Mouse (Mus musculus) cerebellum, adult 8-10 months (tissue): ENCODE data around the gene Fam208b.

Experiments
- DNase-seq: peaks from one replicate; pipeline ENCODE4 v3.0.0; 2022

Gene Fam208b

DNA sequence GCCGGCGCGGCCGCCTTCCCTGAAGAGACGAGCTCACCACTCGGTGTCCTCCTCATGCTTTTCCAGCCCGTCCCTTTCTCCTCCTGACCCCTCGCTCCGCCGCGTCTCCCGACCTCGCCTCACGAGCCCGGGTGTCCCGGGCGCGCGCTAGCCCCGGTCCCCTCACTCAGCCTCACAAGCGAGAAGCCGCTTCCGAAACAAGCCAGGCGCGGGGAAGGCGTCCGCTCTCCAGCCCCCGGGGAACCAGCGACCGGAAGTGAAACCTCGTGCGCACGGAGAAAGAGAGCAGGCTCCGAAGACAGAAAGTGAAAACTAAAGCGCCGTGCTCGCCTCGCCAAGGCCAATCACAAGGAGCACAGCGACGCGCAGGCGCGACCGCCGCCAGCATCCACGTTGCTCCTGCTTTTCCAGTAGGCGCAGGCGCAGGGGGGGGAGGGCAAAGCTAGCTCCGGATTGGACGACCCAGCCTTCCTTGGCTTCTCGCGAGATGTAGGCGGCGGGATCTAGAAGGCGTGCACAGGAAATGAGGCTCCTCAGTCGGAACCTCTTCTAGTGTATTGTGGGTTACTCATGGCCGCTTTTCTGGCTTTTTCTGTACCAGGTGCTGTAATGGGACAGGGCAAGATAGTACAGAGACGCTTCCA, at the start of gene Fam208b:
TSS of gene Fam208b (minus strand) at position 314 of the 644 bp plus-strand sequence.
- DNase-seq: peak; percentile 95

DNA sequence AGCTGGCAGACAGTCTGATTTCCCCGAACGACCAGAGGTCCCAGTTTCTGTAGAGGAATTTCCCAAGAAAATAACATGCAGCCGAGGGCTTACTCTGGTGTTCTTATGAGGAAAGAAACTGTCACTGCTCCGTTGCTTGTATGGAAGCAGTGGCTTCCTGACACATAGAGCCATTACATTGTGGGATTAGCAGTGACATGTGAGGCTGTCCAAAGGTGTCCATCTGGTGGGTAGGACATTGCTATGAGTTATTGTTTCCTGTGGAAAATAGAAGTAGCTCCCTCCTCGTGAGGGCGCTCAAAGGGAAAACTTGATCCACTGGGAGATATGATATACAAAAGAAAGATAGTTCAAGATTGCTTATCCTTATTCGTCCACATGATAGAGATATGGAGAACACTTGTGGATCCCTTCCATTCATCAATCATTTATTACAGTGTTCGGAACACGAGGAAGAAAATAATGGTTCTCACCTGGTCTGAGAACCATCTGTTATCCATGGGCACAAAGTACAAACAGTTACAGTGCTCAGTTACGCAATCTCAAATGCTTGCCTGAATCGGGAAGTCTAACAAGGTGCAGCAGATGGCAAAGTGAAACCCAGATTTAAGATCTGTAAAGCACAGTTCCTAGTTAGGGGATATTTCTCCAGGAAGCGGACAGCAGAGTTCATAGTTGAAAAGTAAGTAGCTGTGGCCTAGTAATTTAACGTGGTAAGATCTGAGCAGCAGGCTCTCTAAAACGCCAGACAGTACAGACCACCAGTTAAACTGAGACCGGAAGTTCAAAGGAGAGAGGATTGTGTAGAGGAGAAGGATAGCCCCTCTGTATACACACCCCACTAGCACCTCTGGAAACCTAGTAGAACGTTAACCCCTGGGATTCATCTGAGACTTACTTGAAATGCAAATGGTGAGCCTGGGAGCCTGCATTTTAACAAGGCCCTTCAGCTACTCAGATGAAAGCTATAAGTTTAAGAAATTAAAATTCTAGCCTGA, 48.6 kb upstream of the Fam208b start:
- DNase-seq: no peak

DNA sequence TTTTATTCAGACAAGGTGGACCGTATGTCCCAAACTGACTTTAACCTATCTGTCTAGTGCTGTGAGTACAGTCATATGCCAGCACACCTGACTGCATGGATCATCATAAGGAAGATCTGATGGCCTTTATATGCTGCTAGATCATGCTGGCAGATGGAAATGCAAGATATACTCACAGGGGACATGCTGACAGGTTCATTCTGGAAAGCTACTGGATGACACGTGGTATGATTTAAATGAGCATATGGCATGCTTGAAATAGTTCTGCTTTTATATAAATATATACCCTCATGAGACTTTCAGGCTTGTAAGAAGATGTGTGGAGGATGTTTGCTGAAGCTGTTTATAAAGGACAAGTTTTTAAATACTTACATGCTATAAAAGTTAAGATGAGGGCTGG, 43.5 kb upstream of the Fam208b start:
- no peak for DNase-seq

DNA sequence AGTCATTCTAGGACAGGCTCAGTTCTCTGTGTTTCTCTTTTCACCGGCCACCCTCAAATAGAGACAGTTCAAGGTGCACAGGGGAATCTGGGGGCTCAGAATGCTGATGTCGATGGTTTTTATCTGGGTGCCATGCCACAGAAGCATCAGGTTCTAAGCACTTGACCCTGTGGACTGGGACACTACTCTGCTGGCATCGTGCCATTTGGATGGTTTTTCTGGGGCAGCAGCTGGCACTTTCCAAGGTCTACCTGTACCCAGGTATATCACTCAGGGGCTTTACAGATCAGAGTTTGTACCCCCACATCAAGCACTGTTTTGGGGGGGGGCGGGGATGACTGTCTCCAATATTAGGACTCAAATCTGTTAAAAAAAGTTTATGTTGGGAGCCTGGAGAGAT, 39.7 kb upstream of the Fam208b start:
- DNase-seq: no peak

DNA sequence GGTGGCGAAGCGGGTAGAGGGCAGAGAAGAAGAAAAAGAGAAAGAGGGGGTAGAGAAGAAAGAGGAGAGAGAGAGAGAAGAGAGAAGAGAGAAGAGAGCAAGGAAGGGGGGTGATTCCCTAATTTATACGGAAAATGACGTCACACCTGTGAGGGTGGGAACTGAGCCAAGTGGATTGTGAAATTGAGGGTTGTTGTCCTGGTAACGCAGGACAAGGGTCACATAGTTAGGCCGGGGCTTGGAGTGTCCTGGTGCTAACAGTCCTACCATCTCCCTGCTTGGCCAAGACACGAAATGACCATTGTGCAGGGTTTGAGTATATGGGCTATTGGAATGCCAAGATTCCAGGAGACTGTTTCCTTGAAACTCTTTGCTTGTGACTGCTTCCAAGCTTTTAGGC, 35.7 kb upstream of the Fam208b start:
- DNase-seq: no peak

DNA sequence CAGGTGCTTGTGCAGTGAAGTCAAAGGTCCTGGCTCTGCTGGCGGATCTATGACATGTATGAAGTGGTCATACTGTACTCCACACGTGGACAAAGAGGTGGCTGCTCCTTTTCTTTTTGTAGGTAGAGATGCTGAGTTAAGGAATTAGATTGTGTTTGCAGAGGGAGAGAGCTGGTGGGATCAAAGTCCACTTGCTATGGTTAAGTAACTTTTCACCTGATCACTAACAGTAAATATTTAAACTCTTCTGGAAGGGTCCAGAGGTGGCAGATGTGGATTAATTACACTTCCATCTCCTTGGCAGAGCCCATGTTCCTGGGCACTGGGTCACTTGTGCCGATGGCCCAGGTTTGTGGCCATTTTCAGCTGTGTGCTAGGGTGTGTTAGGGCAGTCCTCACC, 35.0 kb upstream of the Fam208b start:
- DNase-seq: no peak

DNA sequence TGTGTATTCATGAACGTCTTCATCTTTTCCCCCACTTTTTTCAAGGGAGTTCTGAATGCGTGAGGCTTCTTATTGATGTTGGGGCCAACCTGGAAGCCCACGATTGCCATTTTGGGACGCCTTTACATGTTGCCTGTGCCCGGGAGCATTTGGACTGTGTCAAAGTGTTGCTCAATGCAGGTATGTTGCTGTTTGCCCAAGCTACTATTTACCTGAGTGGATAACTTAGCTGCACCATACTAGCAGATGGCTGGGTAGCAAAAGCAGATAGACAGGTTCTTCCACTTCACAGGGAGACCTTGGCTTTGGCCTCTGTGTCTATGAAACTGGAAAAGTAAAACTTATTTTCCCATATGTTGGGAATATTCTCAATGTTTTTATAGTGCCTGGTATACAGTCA, 34.0 kb upstream of the Fam208b start:
- no peak for DNase-seq

DNA sequence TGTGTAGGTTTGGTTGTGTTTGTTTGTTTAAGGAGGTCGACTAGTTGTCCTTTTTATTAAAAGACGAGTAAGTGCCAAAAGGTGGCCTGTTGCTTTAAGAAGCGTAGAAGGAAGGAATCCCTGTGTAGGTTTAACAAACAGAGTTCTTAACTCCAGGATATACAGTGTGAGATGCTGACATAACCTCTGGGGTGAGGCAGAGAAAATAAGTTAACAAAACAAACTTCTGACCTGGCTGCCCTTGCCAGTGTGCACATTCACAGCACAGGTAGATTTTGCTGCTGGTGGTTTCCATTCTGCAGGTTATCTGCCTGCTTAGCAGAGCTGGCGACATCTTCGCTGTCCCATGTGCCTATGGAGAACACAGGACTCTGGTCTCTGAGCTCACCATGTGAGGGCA, 31.6 kb upstream of the Fam208b start:
- DNase-seq: no peak

DNA sequence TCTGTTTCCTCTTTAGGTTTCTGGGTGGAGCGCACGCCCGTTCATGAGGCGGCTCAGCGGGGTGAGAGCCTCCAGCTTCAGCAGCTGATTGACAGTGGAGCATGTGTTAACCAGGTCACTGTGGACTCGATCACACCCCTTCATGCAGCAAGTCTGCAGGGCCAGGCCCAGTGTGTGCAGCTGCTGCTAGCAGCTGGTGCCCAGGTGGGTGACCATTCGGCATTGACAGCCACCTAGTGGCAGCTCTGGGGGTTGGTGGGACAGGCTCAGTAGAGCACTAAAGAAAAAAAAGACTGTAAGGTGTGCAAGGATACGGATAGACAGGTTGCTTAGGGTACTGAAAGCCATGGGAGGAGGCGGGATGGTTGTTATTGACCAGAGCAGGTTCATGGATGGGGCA, 31.1 kb upstream of the Fam208b start:
- DNase-seq: no peak

DNA sequence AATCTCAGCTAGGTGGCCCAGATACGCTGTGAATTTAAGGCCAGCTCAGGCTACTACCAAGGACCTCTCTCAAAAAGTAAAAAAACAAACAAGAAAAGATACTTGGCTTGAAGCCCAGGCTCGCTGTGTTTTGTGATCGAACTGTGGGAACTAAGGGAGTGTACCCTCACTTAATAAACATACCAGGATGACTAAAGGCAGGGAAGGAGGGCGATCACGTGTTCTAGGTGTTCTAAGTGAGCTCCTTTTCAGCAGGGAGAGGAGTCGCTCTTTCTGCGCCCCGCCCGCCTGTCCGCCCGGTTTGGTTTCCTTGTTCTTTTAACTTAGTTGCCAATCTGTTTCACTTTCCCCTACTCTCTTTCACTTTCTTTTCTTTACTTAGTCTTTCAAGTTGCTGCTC, 25.9 kb upstream of the Fam208b start:
- no peak for DNase-seq

DNA sequence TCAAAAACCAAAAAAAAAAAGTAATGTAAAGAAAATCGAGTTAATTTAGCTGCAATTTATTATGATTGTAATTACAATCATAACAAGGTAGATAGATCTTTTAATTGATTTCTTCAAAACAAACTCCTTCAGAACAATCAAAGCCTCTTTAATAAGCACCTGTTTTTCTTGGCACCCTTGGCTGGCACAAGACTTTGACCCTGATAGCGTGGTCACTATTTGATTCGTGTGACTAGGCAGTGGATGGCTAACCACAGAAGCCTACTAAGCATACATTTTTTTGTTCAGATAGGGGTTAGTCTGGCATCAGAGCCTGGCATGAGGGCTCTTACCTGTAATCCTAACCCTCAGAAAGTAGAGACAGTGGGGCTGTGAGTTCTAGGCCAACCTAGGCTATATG, 24.2 kb upstream of the Fam208b start:
- DNase-seq: no peak

DNA sequence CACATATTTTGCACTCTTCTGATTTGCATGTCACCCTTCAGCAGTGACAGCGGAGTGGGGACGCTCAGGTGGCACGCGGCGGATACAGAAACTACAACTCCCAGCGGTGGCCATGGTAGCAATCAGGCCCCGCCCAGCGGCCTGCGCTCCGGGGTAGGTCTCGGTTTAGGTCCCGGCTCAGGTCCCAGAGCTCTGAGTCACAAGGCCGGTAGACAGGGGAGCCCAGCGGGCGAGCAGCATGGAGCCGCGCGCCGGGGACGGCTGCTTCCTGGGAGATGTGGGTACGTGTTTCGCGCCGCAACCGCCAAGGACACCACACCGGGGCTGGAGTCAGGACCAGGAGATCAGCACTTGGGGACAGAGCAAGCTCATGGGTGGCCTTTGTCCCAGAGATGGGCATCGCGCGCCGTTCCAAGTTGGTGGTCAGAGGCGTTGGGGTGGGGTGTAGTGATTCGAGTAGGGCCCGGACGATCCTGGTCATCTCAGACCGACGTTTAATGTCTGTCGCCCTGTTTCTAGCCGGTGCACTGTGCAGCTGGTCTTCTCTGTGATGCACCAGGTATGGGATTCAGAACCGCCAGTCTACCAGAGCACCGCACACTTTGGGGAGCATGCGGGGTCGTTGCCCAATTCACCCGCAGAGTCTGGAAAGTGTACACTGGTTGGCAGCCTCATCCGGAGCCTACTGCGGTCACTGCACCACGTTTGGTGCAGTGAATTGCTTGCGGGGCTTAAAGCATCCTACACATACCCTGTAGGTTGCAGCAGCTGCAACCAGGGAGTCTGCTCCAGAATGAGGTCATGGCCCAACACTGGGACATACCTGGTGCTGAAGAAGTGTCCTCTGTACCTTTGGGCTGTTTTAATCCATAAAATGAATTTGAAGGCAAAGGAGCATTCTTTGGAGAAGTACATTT, 23.2 kb upstream of the Fam208b start, which contains the start of gene Asb13:
TSS of gene Asb13 (plus strand) at position 138 of the 917 bp plus-strand sequence.
- peak; percentile 83 for DNase-seq

DNA sequence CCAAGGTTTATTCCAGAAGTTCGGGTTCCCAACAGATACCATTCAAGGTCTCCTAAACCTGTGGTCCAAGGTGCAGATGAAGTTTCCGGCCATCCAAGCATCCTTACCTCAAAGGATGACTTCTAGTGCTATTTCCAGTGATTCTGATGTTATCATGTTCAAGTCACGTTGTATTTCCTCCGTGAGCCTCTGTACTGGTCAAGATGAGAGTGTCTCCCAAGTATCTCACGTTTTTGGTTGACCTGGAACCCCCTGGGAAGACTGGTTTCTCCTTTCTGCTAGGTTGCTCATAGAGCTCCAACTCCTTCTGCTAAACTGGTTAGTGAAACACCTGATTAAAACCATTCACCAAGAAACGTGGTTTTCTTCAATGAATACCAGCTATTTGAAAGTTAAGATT, 22.2 kb upstream of the Fam208b start:
- DNase-seq: no peak

DNA sequence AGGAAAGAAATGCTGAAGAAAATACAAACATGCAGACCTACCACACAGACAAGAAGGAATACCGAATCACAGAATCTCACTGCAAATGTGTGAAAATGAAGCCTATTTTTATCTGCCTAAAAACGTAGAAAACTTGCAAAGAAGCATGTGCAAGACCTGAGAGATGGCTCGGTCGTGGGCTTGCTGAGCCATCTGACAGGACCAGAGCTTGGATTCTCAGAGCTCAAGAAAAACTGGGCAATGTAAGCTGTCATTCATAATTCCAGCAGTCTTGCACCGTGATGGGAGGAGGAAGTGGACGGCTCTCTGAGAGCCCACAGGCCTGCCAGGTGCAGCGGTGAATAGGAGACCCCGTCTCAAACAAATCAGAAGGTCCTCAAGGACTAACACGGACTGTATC, 21.6 kb upstream of the Fam208b start:
- no peak for DNase-seq

DNA sequence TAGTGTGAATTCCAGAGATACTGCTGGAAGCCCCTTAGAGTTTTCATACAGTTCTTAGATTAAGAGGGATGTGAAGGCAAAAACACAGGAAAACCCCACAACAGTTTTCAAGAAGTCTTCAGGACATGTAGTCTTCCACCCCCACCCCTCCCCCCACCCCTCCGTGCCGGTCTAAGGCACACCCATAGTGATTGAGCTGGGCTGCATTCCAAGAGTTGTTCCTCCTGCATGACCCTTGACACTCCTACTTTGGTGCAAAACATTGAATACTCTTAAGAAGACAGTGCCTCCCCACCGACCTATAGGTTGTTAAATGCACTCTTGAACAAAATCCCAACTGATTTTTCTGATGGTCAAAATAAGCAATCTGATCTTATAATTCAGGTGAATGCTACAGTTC, 17.2 kb upstream of the Fam208b start:
- no peak for DNase-seq

DNA sequence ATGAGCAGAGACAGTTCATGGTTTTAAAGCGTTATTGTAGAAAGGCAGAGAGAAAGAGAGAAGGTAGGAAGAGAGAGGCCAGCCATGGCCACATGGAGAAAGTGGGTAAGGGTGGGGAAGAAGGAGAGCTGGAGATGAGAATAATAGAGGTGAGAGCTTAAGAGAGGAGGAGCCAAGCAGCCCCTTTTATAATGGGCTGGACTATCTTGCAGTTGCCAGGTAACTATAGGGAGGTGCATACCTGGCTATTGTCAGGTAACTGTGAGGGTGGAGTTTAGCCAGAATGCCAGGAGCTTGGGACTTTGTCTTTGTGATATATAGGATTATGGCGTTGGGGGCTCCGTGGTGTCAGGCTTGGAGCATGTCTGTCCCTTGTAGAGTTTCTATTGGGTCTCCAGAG, 16.2 kb upstream of the Fam208b start:
- no peak for DNase-seq

DNA sequence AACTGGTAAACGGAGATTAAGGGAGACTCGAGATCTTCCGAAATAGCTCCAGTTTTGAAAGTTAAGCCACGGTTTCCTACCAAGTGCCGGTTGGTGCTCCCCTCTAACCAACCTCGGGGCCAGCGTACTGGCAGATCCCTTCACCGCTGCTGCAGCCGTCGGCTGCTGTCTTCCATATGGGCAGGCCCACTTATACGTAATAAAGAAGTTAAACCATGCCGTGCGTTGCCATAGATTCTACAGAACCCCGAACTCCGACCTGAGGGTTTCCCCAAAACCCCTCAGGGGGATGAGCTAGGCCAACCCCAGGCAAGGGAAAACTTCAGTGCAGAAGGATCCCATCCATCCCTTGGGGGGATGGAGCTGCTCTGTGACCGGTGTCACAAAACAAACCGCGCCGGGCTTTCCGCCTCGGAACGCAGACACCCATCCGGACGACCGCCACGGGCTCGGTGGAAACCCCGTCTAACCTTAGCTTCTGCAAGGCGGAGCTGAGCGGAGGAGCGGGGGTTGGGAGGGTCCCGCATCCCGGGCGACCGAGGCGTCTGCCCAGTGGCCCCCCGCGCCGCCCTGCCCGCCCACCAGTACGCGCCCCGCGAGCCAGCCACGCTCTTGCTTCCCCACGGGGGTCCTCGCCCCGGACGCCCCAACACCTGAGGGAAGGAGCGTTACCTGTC, 652 bp downstream of the Fam208b start:
- no peak for DNase-seq

DNA sequence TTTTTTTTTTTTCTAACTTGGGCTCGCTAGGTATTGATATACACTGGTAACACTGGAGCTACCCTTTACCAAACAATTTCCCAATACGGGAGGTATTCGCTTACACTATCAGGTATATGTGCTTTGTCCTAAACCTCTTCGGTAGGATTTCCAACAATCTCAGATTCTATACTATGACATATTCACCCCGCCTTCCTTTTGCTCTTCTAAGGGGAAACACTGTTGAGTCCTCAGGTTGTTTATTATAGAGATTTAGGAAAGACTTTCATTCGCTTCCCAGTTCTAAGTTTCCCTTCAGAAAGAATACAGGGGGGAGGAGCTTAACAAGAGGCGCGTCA, 1.2 kb downstream of the Fam208b start:
- peak; percentile 6 for DNase-seq

DNA sequence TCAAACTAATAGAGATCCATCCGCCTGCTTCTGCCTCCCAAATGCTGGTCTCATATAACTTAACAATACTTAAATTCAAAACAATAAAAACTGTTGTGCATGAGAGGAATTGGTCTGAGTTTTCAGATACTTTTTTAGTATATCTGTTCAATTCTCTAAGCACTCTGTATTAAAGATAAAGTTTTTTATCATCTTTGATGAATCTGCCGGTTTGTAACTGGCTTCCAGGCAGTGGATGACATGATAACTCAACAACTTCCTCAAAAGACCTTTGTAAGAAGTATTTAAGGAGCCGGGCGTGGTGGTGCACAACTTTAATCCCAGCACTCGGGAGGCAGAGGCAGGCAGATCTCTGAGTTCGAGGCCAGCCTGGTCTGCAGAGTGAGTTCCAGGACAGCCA, 14.7 kb downstream of the Fam208b start:
- DNase-seq: no peak

DNA sequence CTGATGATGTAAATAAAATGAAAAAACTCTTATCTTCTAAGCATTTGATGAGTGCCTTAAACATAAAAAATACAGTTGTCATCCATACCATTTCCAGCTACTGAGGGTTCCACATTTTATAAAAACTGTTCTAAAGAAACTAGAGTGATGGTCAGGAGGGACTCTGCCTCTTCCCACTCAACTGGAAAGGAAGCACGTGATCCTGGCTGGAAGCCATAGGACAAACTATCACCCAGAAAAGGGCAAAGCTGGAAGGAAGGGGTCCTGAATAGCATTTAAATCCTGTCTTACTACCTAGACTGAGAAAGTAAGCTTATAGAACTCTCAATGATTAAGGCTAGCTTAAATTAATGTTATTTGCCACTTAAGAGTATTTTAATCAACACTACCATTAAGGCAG, 16.6 kb downstream of the Fam208b start:
- no peak for DNase-seq

DNA sequence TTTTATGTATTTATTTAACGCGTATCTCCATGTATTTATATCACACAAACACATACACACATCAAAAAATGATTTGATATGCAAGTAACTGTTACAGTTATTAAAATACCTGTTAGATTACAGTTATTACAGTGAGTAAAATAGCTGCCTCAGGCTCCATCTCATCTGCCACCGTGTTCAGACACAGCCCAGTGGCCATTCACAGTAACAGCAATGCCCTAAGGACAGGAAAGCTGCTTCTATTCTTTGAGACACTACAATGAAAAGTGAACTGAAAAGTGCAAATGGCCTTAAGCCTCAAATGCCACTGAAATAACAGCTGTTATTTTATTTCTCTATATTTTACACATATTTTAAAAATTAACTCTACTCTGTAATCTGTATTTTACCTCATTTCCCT, 20.1 kb downstream of the Fam208b start:
- DNase-seq: no peak

DNA sequence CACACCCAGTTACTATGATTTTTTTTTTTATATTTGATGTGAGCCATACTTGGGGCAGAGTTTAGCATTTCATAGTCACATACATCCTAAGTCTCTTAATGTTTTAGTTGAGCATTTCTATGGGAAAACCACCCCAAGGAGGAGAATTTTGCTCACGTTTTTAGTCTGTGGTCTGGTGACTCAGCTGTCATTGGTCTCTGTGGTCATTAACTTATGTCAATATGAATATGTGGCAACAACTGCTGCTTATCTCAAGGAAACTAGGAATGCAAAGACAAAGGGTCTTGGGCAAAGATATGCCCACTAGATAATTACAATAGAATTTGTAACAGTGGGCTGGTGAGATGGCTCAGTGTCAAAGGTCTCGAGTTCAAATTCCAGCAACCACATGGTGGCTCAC, 47.0 kb downstream of the Fam208b start:
- DNase-seq: no peak

DNA sequence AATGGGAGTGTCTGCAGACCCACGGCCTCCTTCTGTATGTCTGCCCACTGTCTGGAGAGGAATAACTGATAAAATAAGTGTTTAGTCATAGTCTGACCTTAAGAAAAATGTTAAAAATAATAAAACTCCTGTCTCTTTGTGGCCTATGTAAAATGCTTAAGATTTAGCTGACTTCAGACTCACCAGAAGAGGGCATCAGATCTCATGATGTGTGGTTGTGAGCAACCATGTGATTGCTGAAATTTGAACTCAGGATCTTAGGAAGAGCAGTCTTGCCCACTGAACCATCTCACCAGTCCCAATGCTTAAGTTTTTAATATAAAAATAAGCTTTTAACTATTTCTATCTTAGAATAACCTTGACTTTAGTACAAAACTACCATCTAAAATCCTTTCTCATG, 47.8 kb downstream of the Fam208b start:
- no peak for DNase-seq
